Mouse (Mus musculus): ENCODE data around the gene Olfr698. TPM values are rescaled to one million over a fixed set of nuclear protein-coding genes. Genes with fewer than 3 reads are reported as not detected.

Olfr698 gene
- not detected in 2 replicates for polyA plus RNA-seq (2012; rRNA removed)

DNA sequence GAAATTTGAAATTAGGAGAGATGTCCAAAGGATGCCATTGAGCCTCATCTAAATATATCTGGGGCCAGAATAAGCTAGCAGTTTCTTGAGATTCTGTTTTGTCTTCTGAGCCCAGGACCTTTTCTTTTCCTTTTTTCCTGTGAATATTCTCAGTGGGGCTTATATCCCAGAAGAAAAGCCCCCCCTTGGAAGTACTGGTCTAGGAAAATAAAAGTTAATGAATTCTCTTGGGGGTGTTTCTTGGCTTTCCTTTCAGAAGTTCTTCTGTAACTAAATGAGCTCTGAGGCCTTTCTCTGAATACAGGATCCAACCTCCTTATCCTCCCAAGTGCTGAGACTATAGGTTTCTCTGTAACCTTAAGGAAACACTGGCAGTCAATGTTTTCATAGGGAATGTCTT is at the start of gene Olfr698:
Gene Olfr698 (minus strand): TSS at position 101 of the 400 bp plus-strand sequence.

DNA sequence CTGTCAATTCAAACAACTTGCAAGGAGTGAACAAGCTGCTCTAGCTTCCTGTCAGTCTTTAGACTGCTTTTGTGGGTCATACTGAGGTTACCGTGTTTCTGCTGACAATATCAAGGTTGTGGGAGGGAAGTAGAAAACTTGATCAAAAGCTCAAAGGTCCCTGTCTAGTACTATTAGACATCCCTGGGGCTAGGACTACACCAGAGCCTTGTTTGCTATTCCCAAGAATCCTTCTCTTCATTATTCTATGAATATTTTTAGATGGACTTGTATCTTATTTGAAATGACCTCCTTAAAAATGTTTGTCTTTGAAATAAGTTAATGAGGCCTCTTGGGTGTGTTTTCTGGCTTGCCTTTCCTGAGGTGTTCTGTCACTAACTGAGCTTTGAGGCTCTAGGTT is 37.9 kb upstream of the Olfr698 start, which contains the start of gene Olfr699:
Gene Olfr699 (minus strand): TSS at position 101 of the 400 bp plus-strand sequence.

DNA sequence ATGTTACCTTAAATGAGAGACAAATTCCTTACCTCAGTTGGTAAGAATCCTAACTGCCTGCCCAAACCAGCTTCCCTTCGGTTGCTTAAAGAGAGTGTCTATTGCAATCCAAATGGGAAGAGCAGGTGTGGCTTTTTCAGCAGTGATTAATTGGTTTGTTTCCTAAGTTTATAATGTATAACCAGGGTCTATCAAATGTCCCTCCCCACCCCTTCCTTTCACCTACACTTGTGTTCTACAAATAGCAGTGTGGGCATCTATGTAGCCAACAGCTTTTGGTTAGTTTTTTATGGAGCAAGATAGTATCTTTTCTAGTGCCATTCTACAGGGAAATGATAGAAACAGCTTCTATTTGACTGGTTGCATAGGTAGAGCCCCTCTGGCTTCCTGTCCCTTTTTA is 12.9 kb downstream of the Olfr698 start, which contains the start of gene Olfr697:
Gene Olfr697 (minus strand): TSS at position 101 of the 400 bp plus-strand sequence.

DNA sequence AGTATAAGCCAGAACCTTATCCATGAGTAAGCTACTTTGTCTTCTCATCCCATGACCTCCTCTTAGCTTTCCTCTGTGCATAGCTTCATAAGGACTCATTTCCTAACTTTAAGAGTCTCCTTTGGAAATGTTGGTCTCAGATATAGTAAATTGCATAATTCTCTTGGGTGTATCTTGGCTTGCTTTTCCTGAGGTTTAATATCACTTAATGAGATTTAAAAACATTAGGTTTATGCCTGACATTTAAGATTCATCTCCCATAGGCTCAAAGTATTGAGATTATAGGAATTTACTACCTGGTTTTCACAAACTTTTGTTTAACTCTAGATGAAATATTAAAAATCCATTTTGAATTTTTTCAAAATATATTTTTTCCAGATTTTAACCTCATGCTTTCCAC is 38.9 kb downstream of the Olfr698 start, which contains the start of gene Olfr695:
Gene Olfr695 (minus strand): TSS at position 101 of the 400 bp plus-strand sequence.

Other genes with a start within 250 kb of the Olfr698 start
- gene Olfr693, start 74.8 kb downstream of the Olfr698 start, polyA plus RNA-seq (2012; rRNA removed) = not detected in 2 replicates
- gene Olfr694, start 63.6 kb downstream of the Olfr698 start, polyA plus RNA-seq (2012; rRNA removed) = not detected in 2 replicates
- not detected in 2 replicates for gene Olfr695, start 39.0 kb downstream of the Olfr698 start, polyA plus RNA-seq (2012; rRNA removed)
- gene Olfr697, start 13.0 kb downstream of the Olfr698 start, polyA plus RNA-seq (2012; rRNA removed) = not detected in 2 replicates
- not detected in 2 replicates for gene Olfr699, start 37.8 kb upstream of the Olfr698 start, polyA plus RNA-seq (2012; rRNA removed)
- gene Olfr700, start 53.4 kb upstream of the Olfr698 start, polyA plus RNA-seq (2012; rRNA removed) = not detected in 2 replicates
- gene Olfr701, start 58.7 kb upstream of the Olfr698 start, polyA plus RNA-seq (2012; rRNA removed) = not detected in 2 replicates
- gene Olfr702, start 78.5 kb upstream of the Olfr698 start, polyA plus RNA-seq (2012; rRNA removed) = not detected in 2 replicates
- gene Olfr703, start 88.0 kb upstream of the Olfr698 start, polyA plus RNA-seq (2012; rRNA removed) = not detected in 2 replicates
- gene Olfr704, start 107.8 kb upstream of the Olfr698 start, polyA plus RNA-seq (2012; rRNA removed) = not detected in 2 replicates
- not detected in 2 replicates for gene Olfr705, start 121.5 kb upstream of the Olfr698 start, polyA plus RNA-seq (2012; rRNA removed)
- not detected in 2 replicates for gene Olfr706, start 132.8 kb upstream of the Olfr698 start, polyA plus RNA-seq (2012; rRNA removed)
- not detected in 2 replicates for gene Olfr707, start 145.8 kb upstream of the Olfr698 start, polyA plus RNA-seq (2012; rRNA removed)
- not detected in 2 replicates for gene Olfr1532-ps1, start 152.6 kb upstream of the Olfr698 start, polyA plus RNA-seq (2012; rRNA removed)
- not detected in 2 replicates for gene Olfr709-ps1, start 176.8 kb upstream of the Olfr698 start, polyA plus RNA-seq (2012; rRNA removed)
- not detected in 2 replicates for gene Olfr710, start 192.9 kb upstream of the Olfr698 start, polyA plus RNA-seq (2012; rRNA removed)
- gene Olfr6, start 208.5 kb upstream of the Olfr698 start, polyA plus RNA-seq (2012; rRNA removed) = not detected in 2 replicates
- not detected in 2 replicates for gene Olfr711, start 220.1 kb upstream of the Olfr698 start, polyA plus RNA-seq (2012; rRNA removed)